Mouse (Mus musculus): ENCODE measurements around the gene H2-Ab1. TPM values are rescaled to one million over a fixed set of nuclear protein-coding genes. Genes with fewer than 3 reads are reported as not detected.

Gene H2-Ab1
- polyA plus RNA-seq, 1 experiment from 2014 or later = 11.7 TPM

DNA sequence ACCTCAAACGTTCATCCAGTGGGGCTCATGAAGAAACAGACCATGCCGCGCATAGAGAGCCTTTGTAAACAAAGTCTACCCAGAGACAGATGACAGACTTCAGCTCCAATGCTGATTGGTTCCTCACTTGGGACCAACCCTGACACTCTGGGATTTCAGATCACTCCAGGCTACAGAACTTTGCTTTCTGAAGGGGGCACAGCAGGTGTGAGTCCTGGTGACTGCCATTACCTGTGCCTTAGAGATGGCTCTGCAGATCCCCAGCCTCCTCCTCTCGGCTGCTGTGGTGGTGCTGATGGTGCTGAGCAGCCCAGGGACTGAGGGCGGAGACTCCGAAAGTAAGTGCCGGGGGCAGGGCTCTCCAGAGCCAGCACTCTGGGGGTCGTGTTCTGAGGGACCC, 5.6 kb downstream of the H2-Ab1 start:
- Histone ChIP-seq H3K4me3 (replicated peaks) (peak overlapping the region; percentile 51), H3K9me3 (replicated peaks) (no peaks in the 10 kb centered on the region), H3K4me1 (peaks cover 22% of the 10 kb centered on the region), H3K4me2 (replicated peaks) (peak overlapping the region; percentile 98), H3K9ac (no peak overlapping the region), H3K27me3 (peaks cover 25% of the 10 kb centered on the region), H3K36me3 (no peaks in the 10 kb centered on the region), H3K27ac (replicated peaks) (no peak overlapping the region)
- 0% methylated on average over 8 of the region's 8 CpGs for WGBS
- ATAC-seq (ENCODE audit: insufficient number of reproducible peaks, low FRiP score, low TSS enrichment, low read depth) = peak; percentile 74; the same call in 1 of the 2 replicates

DNA sequence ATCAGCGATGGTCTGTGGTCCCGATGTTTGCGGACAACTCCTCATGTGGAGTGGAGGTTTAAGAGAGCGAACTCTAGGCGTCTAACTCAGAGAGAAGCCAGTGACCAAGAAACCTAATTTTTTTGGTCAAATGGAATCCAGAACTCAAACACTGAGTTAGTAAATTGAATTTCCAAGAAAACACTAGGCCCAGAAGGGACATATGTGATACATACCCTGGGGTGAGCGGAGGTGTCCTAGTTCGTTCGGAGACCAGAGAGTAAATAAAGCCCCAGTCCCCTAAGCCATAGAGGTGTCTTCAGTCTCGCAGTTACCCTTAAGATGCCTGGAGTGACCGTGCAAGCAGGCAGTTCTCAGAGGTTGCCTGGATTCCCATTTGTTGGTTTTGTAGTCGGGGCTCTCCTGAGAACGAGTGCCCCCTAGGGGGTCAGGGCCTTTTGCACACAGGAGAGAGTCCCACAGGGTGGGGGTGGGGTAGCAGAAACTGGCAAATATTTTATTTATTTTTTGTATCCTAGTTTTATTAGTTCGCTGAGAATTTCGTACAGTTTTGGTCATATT, 6.4 kb downstream of the H2-Ab1 start:
- no peak for ATAC-seq (ENCODE audit: insufficient number of reproducible peaks, low FRiP score, low TSS enrichment, low read depth)
- H3K4me2 ChIP-seq (replicated peaks) = peak overlapping the region; percentile 98
- no peak overlapping the region for H3K9ac ChIP-seq
- H3K4me1 ChIP-seq = peaks cover 22% of the 10 kb centered on the region
- peak overlapping the region; percentile 51 for H3K4me3 ChIP-seq (replicated peaks)
- WGBS = 5% methylated on average over 14 of the region's 14 CpGs
- H3K27me3 ChIP-seq = peaks cover 25% of the 10 kb centered on the region
- H3K36me3 ChIP-seq = no peaks in the 10 kb centered on the region
- no peaks in the 10 kb centered on the region for H3K9me3 ChIP-seq (replicated peaks)
- H3K27ac ChIP-seq (replicated peaks) = no peak overlapping the region

GRCm38 (mm10) chr17:34264452-34265351, 7.2 kb downstream of the H2-Ab1 start:
- H3K27me3 ChIP-seq = peaks cover 25% of the 10 kb centered on the region
- ATAC-seq (ENCODE audit: insufficient number of reproducible peaks, low FRiP score, low TSS enrichment, low read depth) = 0 out of 2 replicates have a peak, but pooled peaks have one; percentile 43
- H3K4me2 ChIP-seq (replicated peaks) = peak overlapping the region; percentile 98
- no peaks in the 10 kb centered on the region for H3K36me3 ChIP-seq
- H3K4me1 ChIP-seq = peaks cover 22% of the 10 kb centered on the region
- H3K27ac ChIP-seq (replicated peaks) = no peak overlapping the region
- under 1% methylated on average over 79 of the region's 93 CpGs for WGBS
- no peaks in the 10 kb centered on the region for H3K9me3 ChIP-seq (replicated peaks)
- peak overlapping the region; percentile 28 for H3K9ac ChIP-seq
- H3K4me3 ChIP-seq (replicated peaks) = peak overlapping the region; percentile 51

- Histone ChIP-seq H3K4me2 (replicated peaks) (no peak overlapping the region), H3K4me1 (peaks cover 20% of the 10 kb centered on the region), H3K36me3 (no peaks in the 10 kb centered on the region), H3K27me3 (peaks cover 23% of the 10 kb centered on the region), H3K9me3 (replicated peaks) (no peaks in the 10 kb centered on the region), H3K4me3 (replicated peaks) (no peak overlapping the region), H3K27ac (replicated peaks) (no peak overlapping the region), H3K9ac (no peak overlapping the region)
- no peak for ATAC-seq (ENCODE audit: insufficient number of reproducible peaks, low FRiP score, low TSS enrichment, low read depth)
- WGBS = 76% methylated on average over 2 of the region's 2 CpGs
Observed at GRCm38 (mm10) chr17:34268262-34268661, 10.8 kb downstream of the H2-Ab1 start.

DNA sequence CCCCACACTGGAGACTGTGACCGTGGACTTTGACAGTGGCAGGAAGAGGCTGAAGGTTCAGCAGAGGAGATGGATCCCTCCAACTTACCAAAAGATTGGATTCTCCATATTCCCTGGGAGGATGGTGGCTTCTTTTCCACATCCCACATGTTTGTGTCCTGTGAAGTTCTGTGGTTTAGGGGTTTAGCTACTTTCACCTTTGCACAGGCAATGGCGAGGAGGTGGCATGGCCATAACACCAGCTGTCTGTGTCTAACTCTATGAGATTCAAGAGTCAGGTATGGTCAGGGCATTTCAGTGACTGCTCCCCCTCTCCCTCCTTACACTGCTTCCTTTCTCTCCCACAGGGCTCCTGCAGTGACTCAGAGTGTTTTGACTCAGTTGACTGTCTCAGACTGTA, 11.3 kb downstream of the H2-Ab1 start:
- no peaks in the 10 kb centered on the region for H3K9me3 ChIP-seq (replicated peaks)
- no peaks in the 10 kb centered on the region for H3K36me3 ChIP-seq
- H3K4me1 ChIP-seq = peaks cover 16% of the 10 kb centered on the region
- H3K27ac ChIP-seq (replicated peaks) = no peak overlapping the region
- no peak overlapping the region for H3K4me2 ChIP-seq (replicated peaks)
- no peak for ATAC-seq (ENCODE audit: insufficient number of reproducible peaks, low FRiP score, low TSS enrichment, low read depth)
- H3K4me3 ChIP-seq (replicated peaks) = no peak overlapping the region
- no peak overlapping the region for H3K9ac ChIP-seq
- H3K27me3 ChIP-seq = peaks cover 19% of the 10 kb centered on the region
- whole genome bisulfite sequencing = 80% methylated on average over 2 of the region's 2 CpGs

GRCm38 (mm10) chr17:34269817-34270216, 12.3 kb downstream of the H2-Ab1 start:
- H3K9me3 ChIP-seq (replicated peaks) = no peaks in the 10 kb centered on the region
- H3K4me3 ChIP-seq (replicated peaks) = no peak overlapping the region
- no peak overlapping the region for H3K27ac ChIP-seq (replicated peaks)
- peaks cover 8% of the 10 kb centered on the region for H3K27me3 ChIP-seq
- WGBS = 65% methylated on average over 4 of the region's 4 CpGs
- H3K4me1 ChIP-seq = peaks cover 6% of the 10 kb centered on the region
- ATAC-seq (ENCODE audit: insufficient number of reproducible peaks, low FRiP score, low TSS enrichment, low read depth) = no peak
- H3K9ac ChIP-seq = no peak overlapping the region
- no peak overlapping the region for H3K4me2 ChIP-seq (replicated peaks)
- H3K36me3 ChIP-seq = no peaks in the 10 kb centered on the region

DNA sequence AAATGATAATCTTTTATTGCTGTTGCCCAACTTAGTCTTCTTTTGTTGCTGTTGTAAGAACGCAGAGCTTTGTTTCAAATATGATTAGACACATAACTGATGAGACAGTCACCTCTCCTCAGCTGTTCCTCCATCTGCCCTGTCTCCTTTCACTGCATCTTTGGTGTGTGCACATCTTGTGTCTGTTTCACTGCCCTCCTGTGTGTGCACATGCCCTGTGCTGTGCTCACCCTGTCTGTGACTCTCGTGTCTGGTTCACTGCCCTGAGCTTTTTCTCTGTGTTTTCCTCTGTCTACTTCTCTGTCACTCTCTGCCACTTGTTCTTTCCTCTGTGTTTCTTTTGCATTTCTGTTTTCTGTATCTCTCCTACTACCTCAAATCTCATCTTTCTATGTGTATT, 12.7 kb downstream of the H2-Ab1 start:
- no peaks in the 10 kb centered on the region for H3K36me3 ChIP-seq
- WGBS = 76% methylated on average over 2 of the region's 2 CpGs
- H3K27ac ChIP-seq (replicated peaks) = no peak overlapping the region
- H3K9me3 ChIP-seq (replicated peaks) = no peaks in the 10 kb centered on the region
- H3K4me3 ChIP-seq (replicated peaks) = no peak overlapping the region
- no peak overlapping the region for H3K4me2 ChIP-seq (replicated peaks)
- H3K27me3 ChIP-seq = peaks cover 4% of the 10 kb centered on the region
- no peak overlapping the region for H3K9ac ChIP-seq
- peaks cover 2% of the 10 kb centered on the region for H3K4me1 ChIP-seq
- no peak for ATAC-seq (ENCODE audit: insufficient number of reproducible peaks, low FRiP score, low TSS enrichment, low read depth)

DNA sequence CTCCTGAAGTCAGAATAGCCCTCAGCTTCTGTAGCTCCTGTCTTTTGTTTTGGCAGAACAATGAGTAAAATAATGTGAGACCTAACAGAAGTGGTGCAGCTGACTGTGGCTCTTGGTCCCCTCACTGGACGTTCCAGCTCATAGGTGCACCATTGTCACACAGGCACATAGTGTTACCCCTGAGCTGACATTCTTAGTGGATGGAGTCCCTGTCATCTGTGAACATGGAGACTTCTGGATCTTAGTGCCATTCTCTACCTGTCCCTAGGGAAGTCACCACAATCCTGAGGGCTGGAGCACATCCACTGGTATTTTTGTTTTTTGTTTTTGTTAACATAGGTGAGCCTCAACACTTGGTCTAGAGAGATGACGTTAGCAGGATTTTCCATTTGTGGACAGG, 13.5 kb downstream of the H2-Ab1 start:
- no peak for ATAC-seq (ENCODE audit: insufficient number of reproducible peaks, low FRiP score, low TSS enrichment, low read depth)
- H3K4me3 ChIP-seq (replicated peaks) = no peak overlapping the region
- H3K27ac ChIP-seq (replicated peaks) = no peak overlapping the region
- no peaks in the 10 kb centered on the region for H3K9me3 ChIP-seq (replicated peaks)
- H3K9ac ChIP-seq = no peak overlapping the region
- H3K4me1 ChIP-seq = no peaks in the 10 kb centered on the region
- H3K27me3 ChIP-seq = no peaks in the 10 kb centered on the region
- no peaks in the 10 kb centered on the region for H3K36me3 ChIP-seq
- no peak overlapping the region for H3K4me2 ChIP-seq (replicated peaks)
- WGBS = 62% methylated on average over 2 of the region's 2 CpGs

GRCm38 (mm10) chr17:34272102-34272501, 14.6 kb downstream of the H2-Ab1 start:
- H3K9ac ChIP-seq = no peak overlapping the region
- no peak overlapping the region for H3K4me2 ChIP-seq (replicated peaks)
- 0 out of 2 replicates have a peak, but pooled peaks cover 3% of the 10 kb centered on the region for H3K9me3 ChIP-seq (replicated peaks)
- 83% methylated on average over 1 of the region's 1 CpGs for WGBS
- no peak overlapping the region for H3K27ac ChIP-seq (replicated peaks)
- no peaks in the 10 kb centered on the region for H3K36me3 ChIP-seq
- no peak for ATAC-seq (ENCODE audit: insufficient number of reproducible peaks, low FRiP score, low TSS enrichment, low read depth)
- no peaks in the 10 kb centered on the region for H3K4me1 ChIP-seq
- no peaks in the 10 kb centered on the region for H3K27me3 ChIP-seq
- no peak overlapping the region for H3K4me3 ChIP-seq (replicated peaks)

DNA sequence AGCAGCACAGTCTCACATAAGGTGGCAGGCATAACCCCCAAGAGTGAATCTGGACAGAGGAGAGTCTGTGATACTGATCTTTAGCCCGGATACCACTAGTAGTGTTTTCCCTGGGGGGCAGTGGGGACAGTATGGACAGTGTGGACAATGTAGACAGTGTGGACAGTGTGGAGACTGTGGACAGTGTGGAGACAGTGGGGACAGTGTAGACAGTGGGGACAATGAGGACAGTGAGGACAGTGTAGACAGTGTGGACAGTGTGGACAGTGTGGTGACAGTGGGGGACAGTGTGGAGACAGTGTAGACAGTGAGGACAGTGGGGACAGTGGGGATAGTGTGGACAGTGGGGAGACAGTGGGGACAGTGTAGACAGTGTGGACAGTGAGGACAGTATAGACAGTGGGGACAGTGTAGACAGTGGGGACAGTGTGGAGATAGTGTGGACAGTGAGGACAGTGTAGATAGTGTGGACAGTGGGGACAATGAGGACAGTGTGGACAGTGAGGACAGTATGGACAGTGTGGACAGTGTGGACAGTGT, 23.1 kb downstream of the H2-Ab1 start:
- no peak overlapping the region for H3K27ac ChIP-seq (replicated peaks)
- no peaks in the 10 kb centered on the region for H3K4me1 ChIP-seq
- H3K9me3 ChIP-seq (replicated peaks) = 0 out of 2 replicates have a peak, but pooled peaks cover 3% of the 10 kb centered on the region
- no peaks in the 10 kb centered on the region for H3K36me3 ChIP-seq
- no peaks in the 10 kb centered on the region for H3K27me3 ChIP-seq
- peak; percentile 67 for ATAC-seq (ENCODE audit: insufficient number of reproducible peaks, low FRiP score, low TSS enrichment, low read depth)
- H3K9ac ChIP-seq = no peak overlapping the region
- H3K4me3 ChIP-seq (replicated peaks) = no peak overlapping the region
- 74% methylated on average over 1 of the region's 1 CpGs for WGBS
- no peak overlapping the region for H3K4me2 ChIP-seq (replicated peaks)

GRCm38 (mm10) chr17:34281836-34282235, 24.3 kb downstream of the H2-Ab1 start:
- no peak for ATAC-seq (ENCODE audit: insufficient number of reproducible peaks, low FRiP score, low TSS enrichment, low read depth)
- Histone ChIP-seq H3K4me2 (replicated peaks) (no peak overlapping the region), H3K27ac (replicated peaks) (no peak overlapping the region), H3K4me3 (replicated peaks) (no peak overlapping the region), H3K36me3 (no peaks in the 10 kb centered on the region), H3K27me3 (no peaks in the 10 kb centered on the region), H3K9me3 (replicated peaks) (0 out of 2 replicates have a peak, but pooled peaks cover 2% of the 10 kb centered on the region), H3K9ac (no peak overlapping the region), H3K4me1 (no peaks in the 10 kb centered on the region)
- 59% methylated on average over 1 of the region's 1 CpGs for WGBS
